Mouse (Mus musculus): ENCODE data around the gene Atp13a3.
A peak's percentile ranks its signal among the peaks of the same experiment; 100 is the strongest.

DNA sequence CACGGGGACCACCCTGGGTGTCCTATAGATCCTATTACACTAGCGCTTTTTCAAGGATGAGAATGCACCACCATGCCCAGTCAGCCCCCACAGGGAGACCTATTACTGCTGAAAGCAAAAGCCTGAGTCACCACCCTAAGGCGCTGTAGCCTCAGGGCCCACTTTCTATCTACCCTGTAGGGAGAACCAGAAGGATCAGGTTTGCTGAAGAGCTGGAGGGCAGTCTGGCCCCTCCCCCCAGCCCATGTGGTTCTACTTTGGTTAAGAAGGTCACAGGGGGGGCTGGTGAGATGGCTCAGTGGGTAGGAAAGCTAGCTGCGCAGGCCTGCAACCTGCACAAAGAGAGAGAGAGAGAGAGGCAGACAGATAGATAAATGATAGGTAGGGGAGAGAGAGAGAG, 120.1 kb downstream of the Atp13a3 start:
- TF ChIP-seq CTCF (IDR thresholded peaks at IDR 0.05; ENCODE audit: low read depth, low read length) (no peak), POLR2A (IDR thresholded peaks at IDR 0.05; ENCODE audit: insufficient read depth, low read length) (no peak), EP300 (IDR thresholded peaks at IDR 0.05; ENCODE audit: insufficient read depth, low read depth, low read length) (peak; percentile 83)
